Mouse (Mus musculus) CH12.LX (cell line): ENCODE data around the gene Pax4.

Experiments used
- CTCF ChIP-seq, 2 experiments: IDR thresholded peaks in 1 of 2; conservative IDR thresholded peaks in 1 of 2; 2 replicates each; pipeline ENCODE4 v1.5.1; 2011 to 2012; ENCODE audit warnings: low read depth in 2 of 2, low read length in 2 of 2, improper control_type of control experiment in 1 of 2, inconsistent platforms in 1 of 2, mild to moderate bottlenecking in 1 of 2, moderate library complexity in 1 of 2
- EP300 ChIP-seq: IDR thresholded peaks from 2 replicates; pipeline ENCODE4 v1.6.1; 2011; ENCODE audit warnings: low read length, improper control_type of control experiment
- MAFK ChIP-seq: IDR thresholded peaks from 2 replicates; pipeline ENCODE4 v1.6.1; 2011; ENCODE audit warnings: low read length, improper control_type of control experiment; ENCODE audit not compliant: insufficient replicate concordance
- MAX ChIP-seq: IDR thresholded peaks from 2 replicates; pipeline ENCODE4 v1.6.1; 2011; ENCODE audit warnings: low read length, improper control_type of control experiment
- POLR2A ChIP-seq: IDR thresholded peaks from 2 replicates; pipeline ENCODE4 v1.6.1; 2011; ENCODE audit warnings: low read depth, mild to moderate bottlenecking, improper control_type of control experiment, low read length
- USF2 ChIP-seq: conservative IDR thresholded peaks from 2 replicates; pipeline ENCODE4 v1.6.1; 2011; ENCODE audit warnings: low read depth, low read length, improper control_type of control experiment
- ZMIZ1 ChIP-seq: IDR thresholded peaks from 2 replicates; pipeline ENCODE4 v1.6.1; 2012; ENCODE audit warnings: low read depth, mild to moderate bottlenecking, inconsistent platforms, low read length, improper control_type of control experiment
- ZNF384 ChIP-seq: IDR thresholded peaks from 2 replicates; pipeline ENCODE4 v1.6.1; 2012; ENCODE audit warnings: low read depth, low read length, improper control_type of control experiment, inconsistent platforms

- TF ChIP-seq ZMIZ1 (peak; percentile 63), MAX (peak; percentile 98), POLR2A (peak; percentile 85), CTCF (conservative IDR thresholded peaks at IDR 0.05 in 1 of 2, IDR thresholded peaks at IDR 0.05 in 1 of 2; ENCODE audit: low read depth in 2 of 2, low read length in 2 of 2) (no peak), ZNF384 (no peak), MAFK (peak; percentile 76), USF2 (no peak), EP300 (no peak)
Measured at GRCm38 (mm10) chr6:28479865-28480751, 31.0 kb upstream of the Pax4 start.
